In genomic region chr4:43476604-43477003, GRCm38 (mm10) we compare ENCODE assay signal across 13 mouse cellular contexts. TPM values are rescaled to one million over a fixed set of nuclear protein-coding genes. Genes with fewer than 3 reads are reported as not detected.
A peak's percentile ranks its signal among the peaks of the same experiment; 100 is the strongest.
DNase-seq lines count a peak whose midpoint lies in the region; ATAC-seq and TF ChIP-seq lines count a peak whose summit lies in the region.
"Had no signal": no experiment of that assay in that cellular context is flagged by ENCODE, and none has a peak within 500 bp of the region (broad histone marks: within the 10 kb centered on the region; RNA-seq: fewer than 3 reads in every experiment).

No protein-coding gene starts in this region.

- H3K4me1 ChIP-seq in kidney, postnatal 0 days (replicated peaks; ENCODE audit: insufficient read depth, low read length): no peaks in the 10 kb centered on the region
- H3K4me1 ChIP-seq in kidney, embryonic 15.5 days: peaks cover 13% of the 10 kb centered on the region
- H3K4me1 ChIP-seq in thymus, adult 2 months (replicated peaks; ENCODE audit: control insufficient read depth, insufficient read depth, low read length): peaks cover 21% of the 10 kb centered on the region

- no peak for ATAC-seq in kidney, postnatal 0 days (replicated peaks; ENCODE audit: low FRiP score, low read depth)
- ATAC-seq in kidney, embryonic 15.5 days (replicated peaks; ENCODE audit: low FRiP score): no peak
- peak; percentile 22 to 23; a peak in 1 of 4 replicates for ATAC-seq in hematopoietic stem cell, adult 5-6 weeks (replicated peaks in 1 of 2; ENCODE audit: insufficient read depth in 1 of 2, low FRiP score in 2 of 2, low TSS enrichment in 1 of 2, low read depth in 1 of 2, poor library complexity in 2 of 2, severe bottlenecking in 2 of 2)
- no peak for ATAC-seq in erythroid progenitor cell, adult 5-6 weeks (replicated peaks; ENCODE audit: low FRiP score, poor library complexity, severe bottlenecking)

- no peaks in the 10 kb centered on the region for H3K27me3 ChIP-seq in kidney, postnatal 0 days (ENCODE audit: insufficient read depth, low read length)
- no peaks in the 10 kb centered on the region for H3K27me3 ChIP-seq in kidney, embryonic 15.5 days
- H3K27me3 ChIP-seq in thymus, adult 2 months (ENCODE audit: control insufficient read depth, insufficient read depth, low read length): no peaks in the 10 kb centered on the region
- H3K27me3 ChIP-seq: hindbrain, embryonic 12.5 days; liver, embryonic 15.5 days had no signal

- WGBS in kidney, postnatal 0 days: 86% methylated on average over 6 of the region's 6 CpGs
- WGBS in kidney, embryonic 15.5 days: 84% methylated on average over 6 of the region's 6 CpGs
- WGBS in thymus, adult 2 months: 69% methylated on average over 6 of the region's 6 CpGs

- no peaks in the 10 kb centered on the region for H3K9me3 ChIP-seq in kidney, postnatal 0 days (replicated peaks; ENCODE audit: low read length)
- no peaks in the 10 kb centered on the region for H3K9me3 ChIP-seq in kidney, embryonic 15.5 days (replicated peaks)
- H3K9me3 ChIP-seq: forebrain, embryonic 10.5 days; hindbrain, embryonic 12.5 days; liver, embryonic 15.5 days had no signal

- H3K27ac ChIP-seq in kidney, postnatal 0 days: no peak overlapping the region
- H3K27ac ChIP-seq in kidney, embryonic 15.5 days: no peak overlapping the region
- no peak overlapping the region for H3K27ac ChIP-seq in thymus, adult 2 months (ENCODE audit: control insufficient read depth, insufficient read depth, low read length)
- H3K27ac ChIP-seq: forebrain, embryonic 10.5 days; hindbrain, embryonic 12.5 days; liver, embryonic 15.5 days had no signal

- no peak overlapping the region for H3K4me2 ChIP-seq in kidney, postnatal 0 days (ENCODE audit: low read length)
- no peak overlapping the region for H3K4me2 ChIP-seq in kidney, embryonic 15.5 days
- H3K4me2 ChIP-seq: hindbrain, embryonic 12.5 days; liver, embryonic 15.5 days had no signal

- H3K36me3 ChIP-seq in kidney, postnatal 0 days (ENCODE audit: insufficient read depth, low read length): no peaks in the 10 kb centered on the region
- H3K36me3 ChIP-seq in kidney, embryonic 15.5 days: no peaks in the 10 kb centered on the region
- H3K36me3 ChIP-seq in thymus, adult 2 months (ENCODE audit: control insufficient read depth, insufficient read depth, low read length): no peaks in the 10 kb centered on the region
- H3K36me3 ChIP-seq: forebrain, embryonic 10.5 days; hindbrain, embryonic 12.5 days; liver, embryonic 15.5 days had no signal

- no peak for DNase-seq in kidney, postnatal 0 days (ENCODE audit: low spot score)
- peak; percentile 35 for DNase-seq in thymus, adult 2 months
- no peak for DNase-seq in thymus, adult 18-20 months
- DNase-seq in cerebellum, postnatal 36 days: no peak
- DNase-seq in adrenal gland, postnatal 10 days: no peak
- DNase-seq: gastrocnemius, postnatal 25 days; layer of hippocampus, adult 9-11 months had no signal

- H3K9ac ChIP-seq in kidney, postnatal 0 days (ENCODE audit: low read depth, low read length): no peak overlapping the region
- no peak overlapping the region for H3K9ac ChIP-seq in kidney, embryonic 15.5 days
- H3K9ac ChIP-seq: hindbrain, embryonic 12.5 days; liver, embryonic 15.5 days had no signal

- no peak overlapping the region for H3K4me3 ChIP-seq in kidney, postnatal 0 days (replicated peaks; ENCODE audit: low read depth, low read length)
- no peak overlapping the region for H3K4me3 ChIP-seq in kidney, embryonic 15.5 days (replicated peaks)
- H3K4me3 ChIP-seq in thymus, adult 2 months (ENCODE audit: control insufficient read depth, insufficient read depth, low read length): no peak overlapping the region
- H3K4me3 ChIP-seq: forebrain, embryonic 10.5 days; hindbrain, embryonic 12.5 days; liver, embryonic 15.5 days had no signal

- no peak for TF ChIP-seq POLR2A in thymus, adult 2 months (IDR thresholded peaks at IDR 0.05; ENCODE audit: control insufficient read depth, extremely low read depth, insufficient read depth, low read length, poor library complexity)

- TF ChIP-seq CTCF in kidney, postnatal 0 days (IDR thresholded peaks at IDR 0.05; ENCODE audit: low read depth): peak; percentile 32; the same call in 1 of the 2 replicates
- no peak for TF ChIP-seq CTCF in thymus, adult 2 months (IDR thresholded peaks at IDR 0.05; ENCODE audit: borderline replicate concordance, control insufficient read depth, extremely low read depth, insufficient read depth, low read length, poor library complexity)

RNA-seq across cellular contexts. Expression of gene Sit1, which starts 6.9 kb away (rescaled TPM):
- polyA plus RNA-seq in kidney, postnatal 0 days (2015; fragmentation: Nextera tagmentation; extraction: Ambion mirVana): not detected in 2 replicates
- not detected in 2 replicates for polyA plus RNA-seq in kidney, embryonic 15.5 days (2015; fragmentation: Nextera tagmentation; extraction: Ambion mirVana)
- 187 and 239 TPM in 2 replicates for polyA plus RNA-seq in thymus, adult 2 months (2012; rRNA removed)
- total RNA-seq in hematopoietic stem cell, adult 5-6 weeks (2017): not detected in 2 replicates
- total RNA-seq in erythroid progenitor cell, adult 5-6 weeks (2015; ENCODE audit: low replicate concordance): not detected in 2 replicates
- total RNA-seq in erythroid progenitor cell, adult 5-6 weeks (2017; ENCODE audit: low replicate concordance): 3.2 TPM in 1 of 2 replicates, not detected in the other
- under 1 TPM; 0.51 to 0.64 TPM for total RNA-seq in adrenal gland, postnatal 10 days (2021)
- total RNA-seq: gastrocnemius, postnatal 25 days had no signal
- polyA plus RNA-seq: forebrain, embryonic 10.5 days; hindbrain, embryonic 12.5 days had no signal

RNA-seq across cellular contexts. Expression of gene Ccdc107, which starts 16.1 kb away (rescaled TPM):
- 104 and 107 TPM in 2 replicates for polyA plus RNA-seq in kidney, postnatal 0 days (2015; fragmentation: Nextera tagmentation; extraction: Ambion mirVana)
- 69.5 and 72.2 TPM in 2 replicates for polyA plus RNA-seq in kidney, embryonic 15.5 days (2015; fragmentation: Nextera tagmentation; extraction: Ambion mirVana)
- 330 and 367 TPM in 2 replicates for polyA plus RNA-seq in thymus, adult 2 months (2012; rRNA removed)
- 45.7 and 55.6 TPM in 2 replicates for total RNA-seq in hematopoietic stem cell, adult 5-6 weeks (2017)
- total RNA-seq in erythroid progenitor cell, adult 5-6 weeks (2015; ENCODE audit: low replicate concordance): 26.0 and 46.9 TPM in 2 replicates
- total RNA-seq in erythroid progenitor cell, adult 5-6 weeks (2017; ENCODE audit: low replicate concordance): 38.5 and 41.1 TPM in 2 replicates
- total RNA-seq in adrenal gland, postnatal 10 days (2021): 10 to 100 TPM; 41.1 to 45.5 TPM

RNA-seq across cellular contexts. Expression of gene Cd72, which starts 22.2 kb away (rescaled TPM):
- polyA plus RNA-seq in kidney, postnatal 0 days (2015; fragmentation: Nextera tagmentation; extraction: Ambion mirVana): 2.9 and 5.0 TPM in 2 replicates
- 3.0 and 4.3 TPM in 2 replicates for polyA plus RNA-seq in kidney, embryonic 15.5 days (2015; fragmentation: Nextera tagmentation; extraction: Ambion mirVana)
- 9.8 and 10.8 TPM in 2 replicates for polyA plus RNA-seq in thymus, adult 2 months (2012; rRNA removed)
- total RNA-seq in hematopoietic stem cell, adult 5-6 weeks (2017): 91.6 and 153 TPM in 2 replicates
- 17.2 and 22.3 TPM in 2 replicates for total RNA-seq in erythroid progenitor cell, adult 5-6 weeks (2015; ENCODE audit: low replicate concordance)
- total RNA-seq in erythroid progenitor cell, adult 5-6 weeks (2017; ENCODE audit: low replicate concordance): 23.1 and 23.5 TPM in 2 replicates
- total RNA-seq in adrenal gland, postnatal 10 days (2021): 1 to 10 TPM; 1.9 to 3.2 TPM
- total RNA-seq: gastrocnemius, postnatal 25 days had no signal

RNA-seq across cellular contexts. Expression of gene Arhgef39, which starts 22.9 kb away (rescaled TPM):
- 15.2 and 15.4 TPM in 2 replicates for polyA plus RNA-seq in kidney, postnatal 0 days (2015; fragmentation: Nextera tagmentation; extraction: Ambion mirVana)
- 40.8 and 45.3 TPM in 2 replicates for polyA plus RNA-seq in kidney, embryonic 15.5 days (2015; fragmentation: Nextera tagmentation; extraction: Ambion mirVana)
- 105 and 108 TPM in 2 replicates for polyA plus RNA-seq in thymus, adult 2 months (2012; rRNA removed)
- total RNA-seq in hematopoietic stem cell, adult 5-6 weeks (2017): 66.5 and 76.9 TPM in 2 replicates
- 233 and 242 TPM in 2 replicates for total RNA-seq in erythroid progenitor cell, adult 5-6 weeks (2015; ENCODE audit: low replicate concordance)
- total RNA-seq in erythroid progenitor cell, adult 5-6 weeks (2017; ENCODE audit: low replicate concordance): 202 and 213 TPM in 2 replicates
- 10 to 100 TPM in 1 of 2 experiments, 1 to 10 TPM in 1; 6.2 to 10.9 TPM for total RNA-seq in adrenal gland, postnatal 10 days (2021)

RNA-seq across cellular contexts. Expression of gene Car9, which starts 30.2 kb away (rescaled TPM):
- 0.48 and 1.3 TPM in 2 replicates for polyA plus RNA-seq in kidney, postnatal 0 days (2015; fragmentation: Nextera tagmentation; extraction: Ambion mirVana)
- polyA plus RNA-seq in kidney, embryonic 15.5 days (2015; fragmentation: Nextera tagmentation; extraction: Ambion mirVana): 1.7 and 2.1 TPM in 2 replicates
- 2.5 and 2.9 TPM in 2 replicates for polyA plus RNA-seq in thymus, adult 2 months (2012; rRNA removed)
- 2.4 and 10.6 TPM in 2 replicates for total RNA-seq in hematopoietic stem cell, adult 5-6 weeks (2017)
- 1.7 TPM in 1 of 2 replicates, not detected in the other for total RNA-seq in erythroid progenitor cell, adult 5-6 weeks (2015; ENCODE audit: low replicate concordance)
- total RNA-seq in erythroid progenitor cell, adult 5-6 weeks (2017; ENCODE audit: low replicate concordance): not detected in 2 replicates
- total RNA-seq in adrenal gland, postnatal 10 days (2021): under 1 TPM; 0.76 to 0.90 TPM

Comparison
In these comparisons a context has a peak if more than half of its experiments do, and no peak if none do; other contexts are left out.
1. ATAC-seq: peak in hematopoietic stem cell, adult 5-6 weeks (2 of 2); none in kidney, postnatal 0 days (single experiment), kidney, embryonic 15.5 days (single experiment) and erythroid progenitor cell, adult 5-6 weeks (single experiment).
2. RNA of gene Cd72, which starts 22.2 kb away (total RNA-seq): 91.6 to 153 TPM in hematopoietic stem cell, adult 5-6 weeks and 17.2 to 23.5 TPM in erythroid progenitor cell, adult 5-6 weeks; 1.9 to 3.2 TPM in adrenal gland, postnatal 10 days; every median in the first group is over 4 times any median in the second.